Mouse (Mus musculus): ENCODE measurements around the gene Olfml2b.

Olfml2b gene

GRCm38 (mm10) chr1:170695326-170695725 is 51.0 kb downstream of the Olfml2b start:
- DNase-seq (ENCODE audit: low read depth, low spot score) = no peak

GRCm38 (mm10) chr1:170696996-170697395 is 52.7 kb downstream of the Olfml2b start:
- DNase-seq (ENCODE audit: low read depth, low spot score) = no peak

- no peak for DNase-seq (ENCODE audit: low read depth, low spot score)
These were observed 53.5 kb downstream of the Olfml2b start for GRCm38 (mm10) chr1:170697771-170698356.

- no peak for DNase-seq (ENCODE audit: low read depth, low spot score)
These were observed 54.4 kb downstream of the Olfml2b start for GRCm38 (mm10) chr1:170698771-170699170.

GRCm38 (mm10) chr1:170699553-170699952 is 55.2 kb downstream of the Olfml2b start:
- DNase-seq (ENCODE audit: low read depth, low spot score) = no peak

GRCm38 (mm10) chr1:170700496-170701027 is 56.2 kb downstream of the Olfml2b start:
- no peak for DNase-seq (ENCODE audit: low read depth, low spot score)

- DNase-seq (ENCODE audit: low read depth, low spot score) = no peak
These were observed 56.8 kb downstream of the Olfml2b start for GRCm38 (mm10) chr1:170701178-170701577.

- DNase-seq (ENCODE audit: low read depth, low spot score) = no peak
These were observed 57.2 kb downstream of the Olfml2b start for GRCm38 (mm10) chr1:170701582-170701981.

- no peak for DNase-seq (ENCODE audit: low read depth, low spot score)
These were observed 57.9 kb downstream of the Olfml2b start for GRCm38 (mm10) chr1:170702263-170702662.

GRCm38 (mm10) chr1:170702958-170703357 is 58.6 kb downstream of the Olfml2b start:
- no peak for DNase-seq (ENCODE audit: low read depth, low spot score)

- no peak for DNase-seq (ENCODE audit: low read depth, low spot score)
These were observed 59.8 kb downstream of the Olfml2b start for GRCm38 (mm10) chr1:170704103-170704502.

GRCm38 (mm10) chr1:170704911-170705594 is 60.7 kb downstream of the Olfml2b start:
- no peak for DNase-seq (ENCODE audit: low read depth, low spot score)

GRCm38 (mm10) chr1:170706046-170706445 is 61.7 kb downstream of the Olfml2b start:
- DNase-seq (ENCODE audit: low read depth, low spot score) = no peak

- no peak for DNase-seq (ENCODE audit: low read depth, low spot score)
These were observed 64.7 kb downstream of the Olfml2b start for GRCm38 (mm10) chr1:170709034-170709433.

- DNase-seq (ENCODE audit: low read depth, low spot score) = peak; percentile 19
These were observed 65.1 kb downstream of the Olfml2b start for GRCm38 (mm10) chr1:170709481-170709880.

GRCm38 (mm10) chr1:170709969-170710368 is 65.6 kb downstream of the Olfml2b start:
- no peak for DNase-seq (ENCODE audit: low read depth, low spot score)

GRCm38 (mm10) chr1:170711731-170712130 is 67.4 kb downstream of the Olfml2b start:
- DNase-seq (ENCODE audit: low read depth, low spot score) = no peak

- no peak for DNase-seq (ENCODE audit: low read depth, low spot score)
These were observed 73.0 kb downstream of the Olfml2b start for GRCm38 (mm10) chr1:170717241-170717828.

- no peak for DNase-seq (ENCODE audit: low read depth, low spot score)
These were observed 73.9 kb downstream of the Olfml2b start for GRCm38 (mm10) chr1:170718133-170718810.

- no peak for DNase-seq (ENCODE audit: low read depth, low spot score)
These were observed 77.2 kb downstream of the Olfml2b start for GRCm38 (mm10) chr1:170721560-170721959.

GRCm38 (mm10) chr1:170728524-170728923 is 84.2 kb downstream of the Olfml2b start:
- no peak for DNase-seq (ENCODE audit: low read depth, low spot score)

Data from CD4-positive helper T cell, adult 2 months (primary cell).